Mouse (Mus musculus) neural tube, embryonic 13.5 days (tissue): Measurements from ENCODE around the gene Slc10a2. TPM values are rescaled to one million over a fixed set of nuclear protein-coding genes. Genes with fewer than 3 reads are reported as not detected.
"Not testable (repeated sequence)": the region's sequence is repeated elsewhere in the genome, so short reads cannot be mapped to it uniquely, and the experiment has no call there.

Experiments
- ATAC-seq: fragments of 200-750 bp; cut with Nextera tagmentation; 2 replicates; pipeline ENCODE4 v1.8.0; 2017; ENCODE audit warnings: low read depth, mild to moderate bottlenecking, moderate TSS enrichment, moderate library complexity
- H3K27ac ChIP-seq: fragments of 300-500 bp; sonication (generic); replicated peaks from 2 replicates; pipeline ENCODE4 v1.5.1; 2015; ENCODE audit warnings: moderate library complexity, mild to moderate bottlenecking, inconsistent platforms
- H3K27me3 ChIP-seq: fragments of 300-500 bp; sonication (generic); 2 replicates; pipeline ENCODE4 v1.6.1; 2015; ENCODE audit warnings: mild to moderate bottlenecking, inconsistent platforms
- H3K36me3 ChIP-seq: fragments of 300-500 bp; sonication (generic); 2 replicates; pipeline ENCODE4 v1.6.1; 2015; ENCODE audit warnings: mild to moderate bottlenecking, inconsistent platforms
- H3K4me1 ChIP-seq: fragments of 300-500 bp; sonication (generic); replicated peaks from 2 replicates; pipeline ENCODE4 v1.6.1; 2015; ENCODE audit warnings: inconsistent platforms
- H3K4me2 ChIP-seq: fragments of 300-500 bp; sonication (generic); 2 replicates; pipeline ENCODE4 v1.6.1; 2015; ENCODE audit warnings: inconsistent platforms, mild to moderate bottlenecking, moderate library complexity
- H3K4me3 ChIP-seq: fragments of 300-500 bp; sonication (generic); 2 replicates; pipeline ENCODE4 v1.5.1; 2015; ENCODE audit warnings: mild to moderate bottlenecking, inconsistent platforms
- H3K9ac ChIP-seq: fragments of 300-500 bp; sonication (generic); 2 replicates; pipeline ENCODE4 v1.6.1; 2015; ENCODE audit warnings: moderate library complexity, mild to moderate bottlenecking, inconsistent platforms
- H3K9me3 ChIP-seq: fragments of 300-500 bp; sonication (generic); 2 replicates; pipeline ENCODE4 v1.6.1; 2016; ENCODE audit warnings: inconsistent platforms
- WGBS: fragments of 180-500 bp; shearing (Covaris S2); methylation state at CpG from one replicate; pipeline ENCODE4 v1.1.7; 2015; 5-methylcytosine and 5-hydroxymethylcytosine counted together
- polyA plus RNA-seq: library from polyadenylated mRNA; unstranded; fragments of >200 nt; fragmentation: Nextera tagmentation; extraction: Ambion mirVana; gene quantifications from 2 replicates; pipeline ENCODE4 v1.2.1, GENCODE M21; 2015

Slc10a2 gene
- polyA plus RNA-seq, result not detected in 2 replicates

DNA sequence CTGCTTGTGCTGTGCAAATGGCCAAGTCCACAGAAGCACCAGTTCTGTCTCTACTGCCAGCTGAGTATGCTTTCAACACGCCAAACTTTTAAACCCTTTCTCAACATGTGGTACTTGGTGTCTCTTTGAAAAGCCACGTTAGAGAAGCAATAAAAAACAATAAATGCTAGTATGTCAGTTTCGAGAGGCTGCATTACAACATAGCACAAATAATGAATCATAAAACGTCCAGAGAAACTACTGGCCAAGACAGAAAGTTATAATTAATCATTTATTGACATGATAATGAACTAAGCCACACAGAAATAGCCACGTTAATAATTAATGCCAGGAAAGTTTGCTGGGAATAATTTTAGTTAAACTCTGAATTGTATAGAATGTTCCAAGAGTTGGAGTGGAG lies at the start of gene Slc10a2:
Gene Slc10a2 (minus strand): TSS at position 166 of the 400 bp plus-strand sequence.
- Histone ChIP-seq H3K27ac (no peak within 1 kb of the TSS), H3K27me3 (no peaks in the 10 kb centered on the region), H3K4me1 (no peaks in the 10 kb centered on the region), H3K36me3 (no peaks in the 10 kb centered on the region), H3K4me3 (no peak within 1 kb of the TSS), H3K4me2 (no peak within 1 kb of the TSS), H3K9me3 (no peaks in the 10 kb centered on the region), H3K9ac (no peak within 1 kb of the TSS)
- no peak for ATAC-seq
- WGBS, result 55% methylated on average over 5 of the region's 5 CpGs

DNA sequence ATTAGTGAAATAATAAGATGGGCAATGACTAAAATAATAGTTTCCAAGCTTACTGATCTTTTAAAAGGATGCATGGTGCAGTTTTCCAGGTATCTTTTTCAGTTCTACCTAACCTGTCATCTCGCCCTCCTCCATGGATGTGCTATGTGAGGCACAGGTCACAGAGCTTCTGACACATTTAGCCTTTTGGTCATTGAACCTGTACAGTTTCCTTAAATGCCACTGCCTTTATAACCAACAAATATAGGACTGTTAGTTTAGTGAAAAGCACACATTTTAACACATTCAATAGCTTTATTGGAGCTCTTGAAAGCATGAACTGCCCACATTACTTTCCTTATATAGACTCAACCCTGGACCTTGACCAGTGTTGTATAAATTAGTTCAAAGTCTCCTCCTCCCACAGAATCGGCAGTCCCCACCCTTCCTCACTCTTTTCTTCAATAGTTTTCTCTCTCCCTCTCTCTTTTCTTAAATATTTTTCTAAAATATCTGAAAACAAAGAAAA lies 24.2 kb upstream of the Slc10a2 start:
- no peak overlapping the region for H3K27ac ChIP-seq
- WGBS, result 79% methylated on average over 2 of the region's 2 CpGs
- H3K27me3 ChIP-seq, result no peaks in the 10 kb centered on the region
- H3K9ac ChIP-seq, result no peak overlapping the region
- no peaks in the 10 kb centered on the region for H3K36me3 ChIP-seq
- H3K4me2 ChIP-seq, result no peak overlapping the region
- H3K4me1 ChIP-seq, result no peaks in the 10 kb centered on the region
- no peak overlapping the region for H3K4me3 ChIP-seq
- no peak for ATAC-seq
- H3K9me3 ChIP-seq, result no peaks in the 10 kb centered on the region

DNA sequence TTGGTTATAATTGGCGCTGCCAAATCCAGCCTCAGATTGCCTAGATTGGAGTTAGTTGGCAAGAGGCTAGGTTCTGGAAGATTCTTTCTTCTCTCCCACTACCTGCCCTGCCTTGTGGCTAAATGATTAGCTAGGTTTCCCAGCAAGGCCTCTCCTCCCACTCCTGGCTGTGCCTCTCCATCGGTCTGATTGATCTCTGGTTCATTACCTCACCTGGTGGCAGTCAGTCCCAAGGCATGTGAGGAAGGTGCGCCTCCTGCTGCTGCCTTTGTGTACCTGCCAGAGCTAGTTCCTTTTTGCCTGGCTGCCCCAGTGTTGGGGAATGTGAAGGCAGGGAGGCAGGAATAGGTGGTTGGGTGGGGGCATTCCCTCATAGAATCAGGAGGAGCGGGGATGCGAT lies 1.7 kb upstream of the Slc10a2 start:
- H3K4me2 ChIP-seq, result no peak overlapping the region
- no peak overlapping the region for H3K27ac ChIP-seq
- no peaks in the 10 kb centered on the region for H3K9me3 ChIP-seq
- no peaks in the 10 kb centered on the region for H3K27me3 ChIP-seq
- H3K9ac ChIP-seq, result no peak overlapping the region
- no peak overlapping the region for H3K4me3 ChIP-seq
- no peaks in the 10 kb centered on the region for H3K4me1 ChIP-seq
- H3K36me3 ChIP-seq, result no peaks in the 10 kb centered on the region
- ATAC-seq, result no peak
- 64% methylated on average over 5 of the region's 5 CpGs for WGBS

DNA sequence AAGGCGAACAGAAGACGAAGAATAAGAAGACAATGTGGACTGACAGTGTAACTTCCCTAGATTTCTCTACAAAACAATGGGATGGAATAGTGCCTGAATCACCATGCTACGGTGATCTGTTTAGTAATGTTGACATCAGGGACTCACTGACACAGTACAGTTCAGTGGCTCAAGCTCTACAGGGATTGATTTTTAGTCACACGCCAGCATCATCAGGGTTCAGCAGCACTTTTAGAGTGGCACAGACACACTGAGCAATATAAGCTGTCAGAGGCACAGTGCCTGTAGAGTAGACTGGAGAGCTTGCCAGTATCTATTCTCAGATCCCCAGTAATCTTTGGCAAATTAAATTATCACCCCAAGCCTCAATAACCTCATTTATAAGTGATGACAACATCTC lies 9.8 kb downstream of the Slc10a2 start:
- Histone ChIP-seq H3K27me3 (no peaks in the 10 kb centered on the region), H3K9ac (no peak overlapping the region), H3K4me2 (no peak overlapping the region), H3K36me3 (no peaks in the 10 kb centered on the region), H3K4me1 (no peaks in the 10 kb centered on the region), H3K9me3 (no peaks in the 10 kb centered on the region), H3K4me3 (no peak overlapping the region), H3K27ac (no peak overlapping the region)
- no peak for ATAC-seq
- WGBS, result 83% methylated on average over 4 of the region's 4 CpGs

DNA sequence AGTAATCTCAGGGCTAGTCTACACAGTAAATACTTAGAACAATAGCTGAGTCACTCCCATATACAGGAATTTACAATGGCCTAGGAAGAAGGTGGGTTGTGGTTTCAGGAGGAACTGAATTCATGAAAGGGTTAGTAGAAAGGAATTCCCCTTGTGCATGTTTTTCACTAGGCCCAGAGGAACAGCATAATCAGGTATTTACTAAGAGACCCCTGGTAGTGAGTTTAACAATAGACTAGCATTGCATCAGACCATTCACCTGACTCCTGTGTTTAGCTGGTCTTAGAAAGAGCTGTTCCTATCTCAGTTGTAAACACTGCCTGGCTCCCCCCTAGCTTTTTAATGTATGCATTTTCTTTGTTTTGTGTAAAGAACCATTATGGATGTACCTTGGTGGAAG lies 11.2 kb downstream of the Slc10a2 start:
- not testable (repeated sequence) for H3K4me3 ChIP-seq, H3K27me3 ChIP-seq

DNA sequence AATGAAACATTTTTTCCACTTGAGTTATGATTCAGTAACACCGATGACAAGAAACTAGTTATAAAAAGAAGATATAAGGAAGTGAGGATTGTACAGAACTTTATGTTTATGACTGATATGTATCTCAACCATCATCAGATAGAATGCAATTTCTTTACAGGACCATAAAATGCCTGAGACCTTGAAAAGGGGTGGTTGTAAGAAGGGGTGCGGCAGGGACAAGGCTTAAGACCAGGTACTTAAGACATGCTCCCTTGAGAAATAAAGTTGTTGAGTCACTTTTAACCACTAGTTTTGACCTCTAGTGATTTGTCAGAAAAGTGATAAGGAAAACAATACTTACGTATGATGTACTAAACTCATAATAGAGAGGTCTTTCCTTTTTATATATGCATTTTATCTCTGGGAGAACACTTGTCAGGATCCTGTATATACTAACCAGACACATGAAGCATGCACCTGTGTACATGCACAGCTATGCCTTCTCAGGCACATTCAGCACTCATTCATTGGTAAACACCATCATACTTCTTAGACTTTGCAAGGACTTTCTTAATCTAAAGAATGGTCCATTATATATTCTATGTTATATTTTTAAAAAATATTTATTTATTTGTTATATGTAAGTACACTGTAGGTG lies 31.4 kb downstream of the Slc10a2 start:
- Histone ChIP-seq H3K27ac (no peak overlapping the region), H3K9me3 (no peaks in the 10 kb centered on the region), H3K27me3 (no peaks in the 10 kb centered on the region), H3K4me3 (no peak overlapping the region), H3K4me2 (no peak overlapping the region), H3K4me1 (no peaks in the 10 kb centered on the region), H3K36me3 (no peaks in the 10 kb centered on the region), H3K9ac (no peak overlapping the region)
- 88% methylated on average over 3 of the region's 3 CpGs for WGBS
- no peak for ATAC-seq

More for the DNA sequence above, 11.2 kb downstream of the Slc10a2 start:
- ATAC-seq, H3K9ac ChIP-seq, H3K36me3 ChIP-seq, H3K4me2 ChIP-seq, H3K27ac ChIP-seq, H3K4me1 ChIP-seq, H3K9me3 ChIP-seq: not testable (repeated sequence)

DNA sequence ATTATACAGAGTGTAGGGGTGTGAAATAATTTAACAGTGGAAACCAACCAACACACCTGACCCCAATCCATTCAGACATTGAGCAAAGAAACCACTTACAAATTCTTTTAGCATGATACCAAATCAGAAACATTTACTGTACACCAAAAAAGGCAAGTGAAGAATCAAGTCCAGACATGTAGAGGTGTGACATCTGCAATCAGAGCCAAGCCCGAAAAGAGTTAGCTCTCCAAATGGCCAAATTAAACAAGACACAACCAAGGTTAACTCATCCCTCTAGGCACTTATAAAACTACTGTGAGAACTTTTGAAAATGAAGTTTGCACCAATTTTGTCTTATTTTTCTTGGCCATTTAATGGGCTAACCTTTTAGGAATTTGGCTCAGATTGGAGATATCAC lies 46.3 kb downstream of the Slc10a2 start:
- ATAC-seq, result no peak

DNA sequence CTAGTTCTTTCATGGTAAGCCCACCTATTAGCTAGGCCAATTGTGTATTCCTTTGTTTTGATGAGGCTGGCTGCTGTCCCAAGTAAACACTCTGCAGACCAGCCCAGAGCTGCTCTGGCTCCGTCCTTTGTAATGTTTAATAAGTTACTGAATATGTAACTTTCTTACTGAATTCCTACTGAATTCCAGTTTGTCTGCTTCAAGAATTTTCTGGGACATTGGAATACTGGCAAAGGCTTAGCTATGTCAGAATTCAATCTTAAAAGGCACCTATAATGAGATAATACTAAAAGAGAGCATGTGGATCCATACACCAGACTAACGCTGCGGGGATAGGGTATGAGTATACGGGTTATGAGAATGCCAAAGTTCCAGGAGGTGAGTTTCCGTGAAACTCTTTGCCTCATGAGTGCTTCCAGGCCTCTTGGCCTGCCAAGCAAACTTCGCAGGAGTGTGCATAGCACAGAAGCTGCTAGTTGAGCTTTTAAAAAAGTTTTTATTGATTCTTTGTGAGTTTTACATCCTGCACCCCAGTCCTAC lies 60.7 kb downstream of the Slc10a2 start:
- not testable (repeated sequence) for ATAC-seq, H3K9ac ChIP-seq, H3K27ac ChIP-seq, H3K9me3 ChIP-seq, H3K27me3 ChIP-seq, H3K36me3 ChIP-seq, H3K4me3 ChIP-seq, H3K4me1 ChIP-seq, H3K4me2 ChIP-seq
- 86% methylated on average over 6 of the region's 6 CpGs for WGBS

More for the DNA sequence above, 46.3 kb downstream of the Slc10a2 start:
- Histone ChIP-seq H3K36me3 (no peaks in the 10 kb centered on the region), H3K4me1 (no peaks in the 10 kb centered on the region), H3K27ac (no peak overlapping the region), H3K4me2 (no peak overlapping the region), H3K9me3 (no peaks in the 10 kb centered on the region), H3K27me3 (no peaks in the 10 kb centered on the region), H3K4me3 (no peak overlapping the region), H3K9ac (no peak overlapping the region)
- 89% methylated on average over 1 of the region's 1 CpGs for WGBS

DNA sequence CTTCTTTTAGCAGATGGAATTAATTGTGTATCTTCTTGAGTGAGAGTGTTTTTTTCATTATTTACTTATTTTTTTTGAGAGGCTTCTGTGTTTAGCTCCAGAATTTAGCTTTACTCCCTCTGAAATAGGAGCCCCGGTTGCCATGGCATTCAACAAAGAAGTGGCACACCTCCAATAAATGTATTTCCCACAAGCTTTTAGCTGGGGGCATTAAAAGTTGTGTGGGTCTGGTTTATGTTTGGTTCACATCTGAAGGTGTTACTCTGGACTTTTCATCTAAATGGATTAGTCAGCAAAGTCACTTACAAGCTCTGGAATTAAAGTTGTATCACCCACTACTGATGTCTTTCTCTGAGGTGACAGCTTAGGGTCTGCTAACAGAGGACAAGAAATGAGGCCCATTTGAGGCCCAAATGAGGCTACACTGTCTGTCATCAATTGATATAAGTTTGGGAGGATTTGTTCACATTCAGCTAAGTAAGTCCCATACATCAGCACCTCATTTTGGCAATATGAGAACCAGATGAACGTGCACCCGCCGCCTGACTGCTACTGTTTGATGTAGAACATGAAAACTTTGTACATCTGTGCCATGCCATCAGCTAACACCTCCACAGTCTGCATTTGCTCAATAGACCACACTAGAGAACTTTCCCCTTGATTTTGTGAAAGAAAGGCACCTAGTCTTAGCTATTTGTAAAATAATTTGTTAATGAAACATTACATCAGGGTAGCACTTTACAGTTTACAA lies 66.2 kb downstream of the Slc10a2 start:
- H3K36me3 ChIP-seq, result no peaks in the 10 kb centered on the region
- H3K4me3 ChIP-seq, result no peak overlapping the region
- H3K4me1 ChIP-seq, result no peaks in the 10 kb centered on the region
- no peak for ATAC-seq
- H3K4me2 ChIP-seq, result no peak overlapping the region
- H3K9me3 ChIP-seq, result no peaks in the 10 kb centered on the region
- no peaks in the 10 kb centered on the region for H3K27me3 ChIP-seq
- WGBS, result 84% methylated on average over 4 of the region's 4 CpGs
- no peak overlapping the region for H3K9ac ChIP-seq
- H3K27ac ChIP-seq, result no peak overlapping the region
